Mouse (Mus musculus): ENCODE data around the gene Fam174b.

GRCm38 (mm10) chr7:73765186-73765903 lies 25.2 kb downstream of the Fam174b start:
- no peak for TF ChIP-seq CTCF (IDR thresholded peaks at IDR 0.05; ENCODE audit: extremely low read depth, insufficient read depth, low read length)
- TF ChIP-seq POLR2A (IDR thresholded peaks at IDR 0.05; ENCODE audit: extremely low read depth, insufficient read depth, low read length), result no peak

Measured in cortical plate, adult 2 months (tissue).